Mouse (Mus musculus) adrenal gland, postnatal 14 days (tissue): ENCODE results near the gene Rrn3. TPM values are rescaled to one million over a fixed set of nuclear protein-coding genes. Genes with fewer than 3 reads are reported as not detected.

Source experiments
- DNase-seq: peaks from one replicate; pipeline ENCODE4 v3.0.0; 2021; ENCODE audit warnings: mixed read lengths
- microRNA-seq, 2 experiments: library from miRNA; unstranded; fragments of <30 nt; microRNA quantifications; one replicate each; pipeline ENCODE4 v1.2.0; 2021
- total RNA-seq: library from RNA; stranded (reverse); gene quantifications from 2 replicates; pipeline ENCODE4 v1.2.3, GENCODE M21; 2021

The Rrn3 gene
- total RNA-seq, 1 experiment from 2014 or later: 40.4 TPM

DNA sequence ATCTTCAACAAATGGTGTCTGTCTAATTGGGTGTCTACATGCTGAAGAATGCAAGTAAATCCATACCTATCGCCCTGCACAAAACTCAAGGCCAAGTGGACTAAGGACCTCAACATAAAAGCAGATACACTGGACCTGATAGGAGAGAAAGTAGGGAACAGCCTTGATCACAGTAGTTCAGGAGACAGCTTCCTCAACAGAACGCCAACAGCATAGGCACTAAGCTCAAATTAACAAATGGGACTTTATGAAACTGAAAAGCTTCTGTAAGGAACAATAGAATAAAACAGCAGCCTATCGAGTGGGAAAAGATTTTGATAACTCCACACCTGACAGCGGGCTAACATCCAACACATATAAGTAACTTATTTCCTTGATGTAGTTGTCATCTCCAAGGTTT lies 70.9 kb downstream of the Rrn3 start:
- DNase-seq: no peak

DNA sequence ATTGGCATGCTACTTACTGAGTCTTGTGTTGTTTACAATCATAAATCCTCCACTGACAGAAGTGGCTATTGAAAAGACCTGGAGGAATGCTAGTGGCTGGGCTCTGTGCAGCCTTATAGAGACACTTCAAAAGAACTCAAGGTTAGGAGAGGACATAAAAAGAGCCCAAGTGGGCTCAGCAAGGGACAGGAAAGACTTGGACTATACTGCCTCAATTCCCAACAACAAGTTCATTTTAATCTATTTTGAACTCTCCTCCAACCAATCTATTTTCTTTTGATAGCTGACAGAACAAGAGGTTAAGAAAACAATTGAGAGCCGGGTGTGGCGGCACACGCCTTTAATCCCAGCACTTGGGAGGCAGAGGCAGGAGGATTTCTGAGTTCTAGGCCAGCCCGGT lies 73.4 kb downstream of the Rrn3 start:
- no peak for DNase-seq

Small RNA genes within 50 kb of the gene (microRNA-seq; reads per million reads assigned to microRNA genes)
- gene Gm27734: 0 reads per million in 2 experiments

Other genes starting within 250 kb of the Rrn3 start
- 34.1 and 34.6 TPM in 2 replicates for gene Parn, start 112.5 kb upstream of the Rrn3 start, total RNA-seq
- 56.5 and 58.6 TPM in 2 replicates for gene Bfar, start 108.8 kb upstream of the Rrn3 start, total RNA-seq
- 6.3 and 8.5 TPM in 2 replicates for gene 3110001I22Rik, start 108.8 kb upstream of the Rrn3 start, total RNA-seq
- gene Pla2g10, start 49.7 kb upstream of the Rrn3 start, total RNA-seq: not detected in 2 replicates
- 65.9 and 72.1 TPM in 2 replicates for gene Ntan1, start 38.1 kb downstream of the Rrn3 start, total RNA-seq
- gene Pdxdc1, start 122.4 kb downstream of the Rrn3 start, total RNA-seq: 75.3 and 82.3 TPM in 2 replicates
- gene Mpv17l, start 122.5 kb downstream of the Rrn3 start, total RNA-seq: 5.2 and 6.2 TPM in 2 replicates
- gene 2900011O08Rik, start 205.9 kb downstream of the Rrn3 start, total RNA-seq: 1.4 TPM in 2 replicates
- 0.38 and 0.44 TPM in 2 replicates for gene Ifitm7, start 206.2 kb downstream of the Rrn3 start, total RNA-seq